Mouse (Mus musculus): Measurements from ENCODE around the gene Irf7. TPM values are rescaled to one million over a fixed set of nuclear protein-coding genes. Genes with fewer than 3 reads are reported as not detected.

The Irf7 gene
- polyA plus RNA-seq, 1 experiment from 2014 or later, result 6.0 TPM

DNA sequence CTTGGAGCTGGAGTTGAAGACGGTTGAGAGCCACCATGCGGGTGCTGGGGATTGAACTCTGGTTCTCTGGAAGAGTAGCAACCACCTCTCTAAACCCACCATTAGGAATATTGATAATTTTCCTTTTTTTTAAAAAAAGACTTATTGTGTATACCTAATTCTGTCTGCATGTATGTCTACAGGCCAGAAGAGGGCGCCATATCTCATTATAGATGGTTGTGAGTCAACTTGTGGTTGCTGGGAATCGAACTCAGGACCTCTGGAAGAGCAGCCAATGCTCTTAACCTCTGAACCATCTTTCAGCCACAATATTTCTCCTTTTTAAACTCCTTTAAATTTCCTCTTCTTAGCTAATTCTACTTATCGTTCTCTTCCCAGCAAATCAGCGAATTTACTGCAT lies 39.7 kb downstream of the Irf7 start:
- no peak for ATAC-seq (ENCODE audit: low FRiP score, low TSS enrichment)
- no peak overlapping the region for H3K9ac ChIP-seq (replicated peaks; ENCODE audit: low read length)
- H3K9me3 ChIP-seq (ENCODE audit: low read length), result no peaks in the 10 kb centered on the region
- H3K36me3 ChIP-seq (ENCODE audit: insufficient read depth, low read length), result no peaks in the 10 kb centered on the region; the same call in 1 of the 2 replicates
- no peaks in the 10 kb centered on the region for H3K27me3 ChIP-seq (ENCODE audit: insufficient read depth, low read length)
- H3K4me3 ChIP-seq (ENCODE audit: low read length), result no peak overlapping the region
- 83% methylated on average over 6 of the region's 6 CpGs for WGBS
- H3K4me1 ChIP-seq (ENCODE audit: insufficient read depth, low read length), result peaks cover 32% of the 10 kb centered on the region
- no peak overlapping the region for H3K27ac ChIP-seq (ENCODE audit: low read length)
- H3K4me2 ChIP-seq (replicated peaks; ENCODE audit: low read depth, low read length), result no peak overlapping the region

- Histone ChIP-seq H3K4me3 (ENCODE audit: low read length) (no peak overlapping the region), H3K4me2 (replicated peaks; ENCODE audit: low read depth, low read length) (no peak overlapping the region), H3K4me1 (ENCODE audit: insufficient read depth, low read length) (peaks cover 33% of the 10 kb centered on the region), H3K9ac (replicated peaks; ENCODE audit: low read length) (peak overlapping the region; percentile 61; the same call in 1 of the 2 replicates), H3K27me3 (ENCODE audit: insufficient read depth, low read length) (no peaks in the 10 kb centered on the region), H3K36me3 (ENCODE audit: insufficient read depth, low read length) (peaks cover 17% of the 10 kb centered on the region), H3K9me3 (ENCODE audit: low read length) (no peaks in the 10 kb centered on the region), H3K27ac (ENCODE audit: low read length) (peak overlapping the region; percentile 93)
- 82% methylated on average over 4 of the region's 4 CpGs for WGBS
- ATAC-seq (ENCODE audit: low FRiP score, low TSS enrichment), result no peak
These were observed 43.5 kb downstream of the Irf7 start for GRCm38 (mm10) chr7:141222696-141223215.

GRCm38 (mm10) chr7:141222126-141222467 lies 44.2 kb downstream of the Irf7 start:
- no peaks in the 10 kb centered on the region for H3K27me3 ChIP-seq (ENCODE audit: insufficient read depth, low read length)
- ATAC-seq (ENCODE audit: low FRiP score, low TSS enrichment), result no peak
- peak overlapping the region; percentile 61 for H3K9ac ChIP-seq (replicated peaks; ENCODE audit: low read length)
- H3K27ac ChIP-seq (ENCODE audit: low read length), result peak overlapping the region; percentile 93
- H3K4me2 ChIP-seq (replicated peaks; ENCODE audit: low read depth, low read length), result peak overlapping the region; percentile 69
- H3K36me3 ChIP-seq (ENCODE audit: insufficient read depth, low read length), result peaks cover 23% of the 10 kb centered on the region
- WGBS, result 5% methylated on average over 8 of the region's 8 CpGs
- H3K9me3 ChIP-seq (ENCODE audit: low read length), result no peaks in the 10 kb centered on the region
- peak overlapping the region; percentile 51 for H3K4me3 ChIP-seq (ENCODE audit: low read length)
- peaks cover 39% of the 10 kb centered on the region for H3K4me1 ChIP-seq (ENCODE audit: insufficient read depth, low read length)

- Histone ChIP-seq H3K27ac (ENCODE audit: low read length) (peak overlapping the region; percentile 93), H3K9ac (replicated peaks; ENCODE audit: low read length) (peak overlapping the region; percentile 70), H3K4me1 (ENCODE audit: insufficient read depth, low read length) (peaks cover 45% of the 10 kb centered on the region), H3K4me2 (replicated peaks; ENCODE audit: low read depth, low read length) (peak overlapping the region; percentile 69), H3K27me3 (ENCODE audit: insufficient read depth, low read length) (no peaks in the 10 kb centered on the region), H3K36me3 (ENCODE audit: insufficient read depth, low read length) (peaks cover 23% of the 10 kb centered on the region), H3K4me3 (ENCODE audit: low read length) (peak overlapping the region; percentile 51), H3K9me3 (ENCODE audit: low read length) (no peaks in the 10 kb centered on the region)
- ATAC-seq (ENCODE audit: low FRiP score, low TSS enrichment), result peak; percentile 98
- 2% methylated on average over 41 of the region's 44 CpGs for WGBS
These were observed 44.8 kb downstream of the Irf7 start for GRCm38 (mm10) chr7:141221249-141222125.

GRCm38 (mm10) chr7:141220377-141220776 lies 45.9 kb downstream of the Irf7 start:
- Histone ChIP-seq H3K36me3 (ENCODE audit: insufficient read depth, low read length) (peaks cover 23% of the 10 kb centered on the region), H3K9ac (replicated peaks; ENCODE audit: low read length) (0 out of 2 replicates have a peak overlapping the region, but pooled peaks have one; percentile 7), H3K4me2 (replicated peaks; ENCODE audit: low read depth, low read length) (peak overlapping the region; percentile 69), H3K9me3 (ENCODE audit: low read length) (no peaks in the 10 kb centered on the region), H3K4me1 (ENCODE audit: insufficient read depth, low read length) (peaks cover 50% of the 10 kb centered on the region), H3K4me3 (ENCODE audit: low read length) (no peak overlapping the region), H3K27me3 (ENCODE audit: insufficient read depth, low read length) (no peaks in the 10 kb centered on the region), H3K27ac (ENCODE audit: low read length) (no peak overlapping the region)
- ATAC-seq (ENCODE audit: low FRiP score, low TSS enrichment), result no peak
- 80% methylated on average over 1 of the region's 1 CpGs for WGBS

GRCm38 (mm10) chr7:141219558-141220099 lies 46.7 kb downstream of the Irf7 start:
- WGBS, result 93% methylated on average over 1 of the region's 1 CpGs
- no peak overlapping the region for H3K27ac ChIP-seq (ENCODE audit: low read length)
- H3K4me3 ChIP-seq (ENCODE audit: low read length), result no peak overlapping the region
- no peaks in the 10 kb centered on the region for H3K9me3 ChIP-seq (ENCODE audit: low read length)
- peaks cover 23% of the 10 kb centered on the region for H3K36me3 ChIP-seq (ENCODE audit: insufficient read depth, low read length)
- H3K9ac ChIP-seq (replicated peaks; ENCODE audit: low read length), result 0 out of 2 replicates have a peak overlapping the region, but pooled peaks have one; percentile 34
- no peak overlapping the region for H3K4me2 ChIP-seq (replicated peaks; ENCODE audit: low read depth, low read length)
- peaks cover 54% of the 10 kb centered on the region for H3K4me1 ChIP-seq (ENCODE audit: insufficient read depth, low read length)
- no peak for ATAC-seq (ENCODE audit: low FRiP score, low TSS enrichment)
- no peaks in the 10 kb centered on the region for H3K27me3 ChIP-seq (ENCODE audit: insufficient read depth, low read length)

- Histone ChIP-seq H3K9ac (replicated peaks; ENCODE audit: low read length) (peak overlapping the region; percentile 44; the same call in 1 of the 2 replicates), H3K9me3 (ENCODE audit: low read length) (no peaks in the 10 kb centered on the region), H3K27me3 (ENCODE audit: insufficient read depth, low read length) (no peaks in the 10 kb centered on the region), H3K36me3 (ENCODE audit: insufficient read depth, low read length) (peaks cover 23% of the 10 kb centered on the region), H3K27ac (ENCODE audit: low read length) (peak overlapping the region; percentile 46; the same call in 1 of the 2 replicates), H3K4me1 (ENCODE audit: insufficient read depth, low read length) (peaks cover 61% of the 10 kb centered on the region), H3K4me3 (ENCODE audit: low read length) (no peak overlapping the region), H3K4me2 (replicated peaks; ENCODE audit: low read depth, low read length) (peak overlapping the region; percentile 16; the same call in 1 of the 2 replicates)
- no peak for ATAC-seq (ENCODE audit: low FRiP score, low TSS enrichment)
- WGBS, result 79% methylated on average over 5 of the region's 5 CpGs
These were observed 47.6 kb downstream of the Irf7 start for GRCm38 (mm10) chr7:141218557-141219133.

- no peak for ATAC-seq (ENCODE audit: low FRiP score, low TSS enrichment)
- no peak overlapping the region for H3K4me3 ChIP-seq (ENCODE audit: low read length)
- 71% methylated on average over 3 of the region's 3 CpGs for WGBS
- peak overlapping the region; percentile 46; the same call in 1 of the 2 replicates for H3K27ac ChIP-seq (ENCODE audit: low read length)
- H3K4me2 ChIP-seq (replicated peaks; ENCODE audit: low read depth, low read length), result peak overlapping the region; percentile 16; the same call in 1 of the 2 replicates
- H3K27me3 ChIP-seq (ENCODE audit: insufficient read depth, low read length), result no peaks in the 10 kb centered on the region
- no peaks in the 10 kb centered on the region for H3K9me3 ChIP-seq (ENCODE audit: low read length)
- H3K36me3 ChIP-seq (ENCODE audit: insufficient read depth, low read length), result peaks cover 23% of the 10 kb centered on the region
- peaks cover 61% of the 10 kb centered on the region for H3K4me1 ChIP-seq (ENCODE audit: insufficient read depth, low read length)
- H3K9ac ChIP-seq (replicated peaks; ENCODE audit: low read length), result peak overlapping the region; percentile 44
These were observed 48.1 kb downstream of the Irf7 start for GRCm38 (mm10) chr7:141218141-141218540.

DNA sequence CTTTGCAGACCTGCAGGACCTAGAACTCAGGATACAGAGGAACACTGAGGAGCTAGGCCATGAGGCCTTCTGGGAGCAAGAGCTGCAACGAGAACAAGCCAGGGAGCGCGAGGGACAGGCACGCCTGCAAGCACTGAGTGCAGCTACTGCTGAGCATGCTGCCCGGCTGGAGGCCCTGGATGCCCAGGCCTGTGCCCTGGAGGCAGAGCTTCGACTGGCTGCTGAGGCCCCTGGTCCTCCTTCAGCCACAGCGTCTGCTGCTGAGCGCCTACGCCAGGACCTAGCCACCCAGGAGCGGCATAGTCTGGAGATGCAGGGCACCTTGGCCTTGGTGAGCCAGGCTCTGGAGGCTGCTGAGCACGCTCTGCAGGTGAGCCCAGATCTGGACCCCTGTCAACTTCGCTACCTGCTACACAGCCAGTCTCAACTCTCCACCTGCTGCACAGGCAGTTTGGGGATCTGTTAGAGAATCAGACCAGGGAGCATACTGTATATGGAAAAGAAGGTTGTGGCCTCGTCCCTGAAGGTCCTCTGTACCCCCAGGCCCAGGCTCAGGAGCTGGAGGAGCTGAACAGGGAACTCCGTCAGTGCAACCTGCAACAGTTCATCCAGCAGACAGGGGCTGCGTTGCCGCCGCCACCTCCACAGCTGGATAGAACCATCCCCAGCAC lies 48.8 kb downstream of the Irf7 start:
- 87% methylated on average over 17 of the region's 17 CpGs for WGBS
- Histone ChIP-seq H3K9ac (replicated peaks; ENCODE audit: low read length) (peak overlapping the region; percentile 78), H3K4me2 (replicated peaks; ENCODE audit: low read depth, low read length) (peak overlapping the region; percentile 92), H3K4me1 (ENCODE audit: insufficient read depth, low read length) (peaks cover 54% of the 10 kb centered on the region), H3K27ac (ENCODE audit: low read length) (peak overlapping the region; percentile 96), H3K36me3 (ENCODE audit: insufficient read depth, low read length) (peaks cover 23% of the 10 kb centered on the region), H3K4me3 (ENCODE audit: low read length) (peak overlapping the region; percentile 77), H3K9me3 (ENCODE audit: low read length) (no peaks in the 10 kb centered on the region), H3K27me3 (ENCODE audit: insufficient read depth, low read length) (no peaks in the 10 kb centered on the region)
- no peak for ATAC-seq (ENCODE audit: low FRiP score, low TSS enrichment)
